Comparison of ENCODE assay signal across 9 mouse cellular contexts in the genomic region with DNA sequence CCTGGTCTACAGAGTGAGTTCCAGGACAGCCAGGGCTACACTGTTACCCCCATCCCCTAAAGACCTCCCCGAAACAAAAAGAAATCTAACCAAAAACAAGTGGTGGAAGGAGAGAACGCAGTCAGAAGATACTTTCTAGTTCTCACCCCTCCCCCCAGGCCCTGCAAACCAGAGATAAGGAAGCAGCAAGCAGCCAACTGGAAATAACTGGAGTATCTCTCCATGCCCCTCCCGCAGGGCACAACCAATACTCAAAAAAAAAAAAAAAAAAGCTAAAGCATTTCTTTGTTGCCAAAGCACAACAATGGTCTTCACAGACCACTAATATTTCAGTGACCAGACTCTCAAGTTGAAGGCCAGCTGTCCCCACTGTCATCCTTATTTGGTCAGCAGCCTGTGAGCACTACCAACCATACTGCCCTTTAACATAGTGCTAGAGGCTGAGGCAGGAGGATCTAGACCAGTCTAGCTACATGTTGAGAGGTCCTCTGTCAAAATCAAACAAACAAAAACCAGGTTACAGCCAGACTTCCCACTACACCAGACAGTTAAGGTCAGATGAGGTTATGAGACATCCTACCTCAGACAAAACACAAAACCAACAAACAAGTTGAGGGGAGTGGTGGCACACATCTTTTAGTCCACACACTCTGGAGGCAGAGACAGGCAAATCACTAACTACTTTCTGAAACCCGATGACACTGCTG. TPM values are rescaled to one million over a fixed set of nuclear protein-coding genes. Genes with fewer than 3 reads are reported as not detected.
A peak's percentile ranks its signal among the peaks of the same experiment; 100 is the strongest.
DNase-seq lines count a peak whose midpoint lies in the region; ATAC-seq and TF ChIP-seq lines count a peak whose summit lies in the region.
"Had no signal": no experiment of that assay in that cellular context is flagged by ENCODE, and none has a peak within 500 bp of the region (broad histone marks: within the 10 kb centered on the region; RNA-seq: fewer than 3 reads in every experiment).

No protein-coding gene starts in this region.

- peak overlapping the region; percentile 98 for H3K27ac ChIP-seq in liver, embryonic 14.5 days
- H3K27ac ChIP-seq: embryonic facial prominence, embryonic 15.5 days had no signal

- H3K9ac ChIP-seq in liver, embryonic 14.5 days (replicated peaks): peak overlapping the region; percentile 93
- H3K9ac ChIP-seq: embryonic facial prominence, embryonic 15.5 days had no signal

- TF ChIP-seq POLR2A in lung, adult 2 months (IDR thresholded peaks at IDR 0.05; ENCODE audit: borderline replicate concordance, extremely low read depth, low read depth, low read length): no peak

- peak; percentile 95 for TF ChIP-seq EP300 in liver, embryonic 14.5 days (IDR thresholded peaks at IDR 0.05; ENCODE audit: low read depth)

- H3K36me3 ChIP-seq in megakaryocyte, embryonic 14.5 days (replicated peaks; ENCODE audit: low read length): peaks cover 44% of the 10 kb centered on the region
- H3K36me3 ChIP-seq in liver, embryonic 14.5 days (replicated peaks; ENCODE audit: control insufficient read depth, insufficient read depth, low read depth): peaks cover 22% of the 10 kb centered on the region

- peak overlapping the region; percentile 98 for H3K4me3 ChIP-seq in megakaryocyte, embryonic 14.5 days (replicated peaks)
- peak overlapping the region; percentile 76 to 84 for H3K4me3 ChIP-seq in liver, embryonic 14.5 days (ENCODE audit: insufficient read depth in 1 of 2, low read depth in 2 of 2, low read length in 2 of 2)
- no peak overlapping the region for H3K4me3 ChIP-seq in lung, adult 2 months (replicated peaks; ENCODE audit: extremely low read depth, low read depth, low read length)

- no peaks in the 10 kb centered on the region for H3K9me3 ChIP-seq in megakaryocyte, embryonic 14.5 days
- no peaks in the 10 kb centered on the region for H3K9me3 ChIP-seq in liver, embryonic 14.5 days (ENCODE audit: control insufficient read depth, low read length)
- H3K9me3 ChIP-seq: embryonic facial prominence, embryonic 15.5 days had no signal

- no peaks in the 10 kb centered on the region for H3K27me3 ChIP-seq in megakaryocyte, embryonic 14.5 days (replicated peaks)
- no peaks in the 10 kb centered on the region for H3K27me3 ChIP-seq in liver, embryonic 14.5 days (ENCODE audit: control insufficient read depth, insufficient read depth, low read length)
- H3K27me3 ChIP-seq: embryonic facial prominence, embryonic 15.5 days; Patski had no signal

- peaks cover 68% of the 10 kb centered on the region for H3K4me1 ChIP-seq in megakaryocyte, embryonic 14.5 days
- peaks cover 30 to 35% of the 10 kb centered on the region in 2 experiments for H3K4me1 ChIP-seq in liver, embryonic 14.5 days (replicated peaks; ENCODE audit: control insufficient read depth in 2 of 2, insufficient read depth in 2 of 2, low read length in 1 of 2)
- H3K4me1 ChIP-seq in lung, adult 2 months (ENCODE audit: control insufficient read depth, insufficient read depth, low read length): peaks cover 15% of the 10 kb centered on the region

- ATAC-seq in megakaryocyte, adult 5-6 weeks (ENCODE audit: poor library complexity, severe bottlenecking): no peak
- ATAC-seq in erythroid progenitor cell, adult 5-6 weeks (replicated peaks; ENCODE audit: low FRiP score, poor library complexity, severe bottlenecking): peak; percentile 76
- ATAC-seq in liver, embryonic 14.5 days (ENCODE audit: insufficient read depth): peak; percentile 63
- ATAC-seq: Patski had no signal

- TF ChIP-seq CTCF in liver, embryonic 14.5 days (IDR thresholded peaks at IDR 0.05; ENCODE audit: low read depth): no peak; the same call in 1 of the 2 replicates
- no peak for TF ChIP-seq CTCF in lung, adult 2 months (IDR thresholded peaks at IDR 0.05; ENCODE audit: insufficient read depth, low read length)

- under 1% methylated on average over 4 of the region's 4 CpGs for WGBS in liver, embryonic 14.5 days (ENCODE audit: insufficient replicate concordance)
- 49% methylated on average over 4 of the region's 4 CpGs for WGBS in lung, adult 2 months

- peak; percentile 85 to 86 (median 86) for DNase-seq in liver, embryonic 14.5 days (ENCODE audit: low read depth in 3 of 3, low spot score in 3 of 3)
- DNase-seq in spleen, postnatal 36 days (ENCODE audit: low spot score in 2 of 2): peak; percentile 61 to 81
- DNase-seq in lung, adult 2 months: no peak
- no peak for DNase-seq in cerebellum, postnatal 36 days

- H3K4me2 ChIP-seq in liver, embryonic 14.5 days (ENCODE audit: low read depth): peak overlapping the region; percentile 86

RNA-seq across cellular contexts. Expression of a gene that starts 6.5 kb away (rescaled TPM):
- polyA plus RNA-seq in megakaryocyte, embryonic 14.5 days (2012; ENCODE audit: insufficient read depth, low replicate concordance): 76.4 and 102 TPM in 2 replicates
- total RNA-seq in megakaryocyte, adult 5-6 weeks (2015): 70.8 and 77.7 TPM in 2 replicates
- 62.3 and 79.3 TPM in 2 replicates for total RNA-seq in megakaryocyte, adult 5-6 weeks (2017)
- 81.3 and 85.8 TPM in 2 replicates for total RNA-seq in erythroid progenitor cell, adult 5-6 weeks (2015; ENCODE audit: low replicate concordance)
- total RNA-seq in erythroid progenitor cell, adult 5-6 weeks (2017; ENCODE audit: low replicate concordance): 34.6 and 43.5 TPM in 2 replicates
- polyA plus RNA-seq in liver, embryonic 14.5 days (2012; rRNA removed): 55.8 and 83.2 TPM in 2 replicates
- 200 and 229 TPM in 2 replicates for polyA plus RNA-seq in liver, embryonic 14.5 days (2014; fragmentation: Nextera tagmentation; extraction: Ambion mirVana)
- polyA plus RNA-seq in lung, adult 2 months (2012; rRNA removed): 44.9 and 56.6 TPM in 2 replicates

RNA-seq across cellular contexts. Expression of a gene that starts 8.0 kb away (rescaled TPM):
- 79.7 and 92.7 TPM in 2 replicates for polyA plus RNA-seq in megakaryocyte, embryonic 14.5 days (2012; ENCODE audit: insufficient read depth, low replicate concordance)
- total RNA-seq in megakaryocyte, adult 5-6 weeks (2015): 14.2 and 15.4 TPM in 2 replicates
- total RNA-seq in megakaryocyte, adult 5-6 weeks (2017): 31.7 and 33.6 TPM in 2 replicates
- total RNA-seq in erythroid progenitor cell, adult 5-6 weeks (2015; ENCODE audit: low replicate concordance): 52.8 and 60.9 TPM in 2 replicates
- 40.3 and 42.3 TPM in 2 replicates for total RNA-seq in erythroid progenitor cell, adult 5-6 weeks (2017; ENCODE audit: low replicate concordance)
- polyA plus RNA-seq in liver, embryonic 14.5 days (2012; rRNA removed): 22.2 and 25.8 TPM in 2 replicates
- polyA plus RNA-seq in liver, embryonic 14.5 days (2014; fragmentation: Nextera tagmentation; extraction: Ambion mirVana): 16.9 and 20.9 TPM in 2 replicates
- polyA plus RNA-seq in lung, adult 2 months (2012; rRNA removed): 17.5 and 24.9 TPM in 2 replicates

RNA-seq across cellular contexts. Expression of a gene that starts 12.4 kb away (rescaled TPM):
- 2.7 and 7.6 TPM in 2 replicates for polyA plus RNA-seq in megakaryocyte, embryonic 14.5 days (2012; ENCODE audit: insufficient read depth, low replicate concordance)
- 7.9 and 9.7 TPM in 2 replicates for total RNA-seq in megakaryocyte, adult 5-6 weeks (2015)
- 5.6 and 11.1 TPM in 2 replicates for total RNA-seq in megakaryocyte, adult 5-6 weeks (2017)
- total RNA-seq in erythroid progenitor cell, adult 5-6 weeks (2015; ENCODE audit: low replicate concordance): 21.8 and 49.7 TPM in 2 replicates
- 12.5 and 27.2 TPM in 2 replicates for total RNA-seq in erythroid progenitor cell, adult 5-6 weeks (2017; ENCODE audit: low replicate concordance)
- 9.2 and 10.4 TPM in 2 replicates for polyA plus RNA-seq in liver, embryonic 14.5 days (2012; rRNA removed)
- polyA plus RNA-seq in liver, embryonic 14.5 days (2014; fragmentation: Nextera tagmentation; extraction: Ambion mirVana): 8.3 and 11.0 TPM in 2 replicates
- 15.9 and 23.3 TPM in 2 replicates for polyA plus RNA-seq in lung, adult 2 months (2012; rRNA removed)

RNA-seq across cellular contexts. Expression of a gene that starts 20.7 kb away (rescaled TPM):
- polyA plus RNA-seq in megakaryocyte, embryonic 14.5 days (2012; ENCODE audit: insufficient read depth, low replicate concordance): 0.14 and 0.54 TPM in 2 replicates
- 0.16 TPM in 2 replicates for total RNA-seq in megakaryocyte, adult 5-6 weeks (2015)
- total RNA-seq in megakaryocyte, adult 5-6 weeks (2017): 0.24 and 0.48 TPM in 2 replicates
- 3.8 TPM in 1 of 2 replicates, not detected in the other for total RNA-seq in erythroid progenitor cell, adult 5-6 weeks (2015; ENCODE audit: low replicate concordance)
- 0.64 TPM in 1 of 2 replicates, not detected in the other for total RNA-seq in erythroid progenitor cell, adult 5-6 weeks (2017; ENCODE audit: low replicate concordance)
- polyA plus RNA-seq in liver, embryonic 14.5 days (2012; rRNA removed): 0.59 and 0.73 TPM in 2 replicates
- polyA plus RNA-seq in liver, embryonic 14.5 days (2014; fragmentation: Nextera tagmentation; extraction: Ambion mirVana): 0.19 and 0.37 TPM in 2 replicates
- 16.3 and 20.0 TPM in 2 replicates for polyA plus RNA-seq in lung, adult 2 months (2012; rRNA removed)

RNA-seq across cellular contexts. Expression of a gene that starts 27.7 kb away (rescaled TPM):
- polyA plus RNA-seq in megakaryocyte, embryonic 14.5 days (2012; ENCODE audit: insufficient read depth, low replicate concordance): 4.9 and 7.4 TPM in 2 replicates
- total RNA-seq in megakaryocyte, adult 5-6 weeks (2015): 11.3 and 12.5 TPM in 2 replicates
- total RNA-seq in megakaryocyte, adult 5-6 weeks (2017): 13.0 and 14.3 TPM in 2 replicates
- 12.6 and 20.2 TPM in 2 replicates for total RNA-seq in erythroid progenitor cell, adult 5-6 weeks (2015; ENCODE audit: low replicate concordance)
- total RNA-seq in erythroid progenitor cell, adult 5-6 weeks (2017; ENCODE audit: low replicate concordance): 33.4 and 59.7 TPM in 2 replicates
- 8.2 and 9.9 TPM in 2 replicates for polyA plus RNA-seq in liver, embryonic 14.5 days (2012; rRNA removed)
- 8.3 and 10.0 TPM in 2 replicates for polyA plus RNA-seq in liver, embryonic 14.5 days (2014; fragmentation: Nextera tagmentation; extraction: Ambion mirVana)
- 9.1 and 12.8 TPM in 2 replicates for polyA plus RNA-seq in lung, adult 2 months (2012; rRNA removed)

Comparison
In these comparisons a context has a peak if more than half of its experiments do, and no peak if none do; other contexts are left out.
1. DNase-seq: peak in liver, embryonic 14.5 days (3 of 3) and spleen, postnatal 36 days (2 of 2); none in lung, adult 2 months (single experiment) and cerebellum, postnatal 36 days (0 of 2).